Mouse (Mus musculus): ENCODE measurements around the gene Ankrd12. TPM values are rescaled to one million over a fixed set of nuclear protein-coding genes. Genes with fewer than 3 reads are reported as not detected.

Gene Ankrd12
- total RNA-seq (2021), result 100 to 1,000 TPM; 107 to 113 TPM
- long read RNA-seq, experiment 1, partial matches to known transcripts, result 6 of 8 reads
- long read RNA-seq, experiment 1, other reads (novel, unspliced or antisense), result 2 of 8 reads
- long read RNA-seq, experiment 2, full-length matches to known transcripts, result 1 of 3 reads
- long read RNA-seq, experiment 2, partial matches to known transcripts, result 1 of 3 reads
- long read RNA-seq, experiment 2, other reads (novel, unspliced or antisense), result 1 of 3 reads

GRCm38 (mm10) chr17:66076934-66077333, at the start of gene Ankrd12:
TSS of gene Ankrd12 (minus strand) at chr17:66077089.
- intact Hi-C loops (cut with DNase I), result loop anchor here (10.0 kb wide), 1 partner anchor 212 kb away; no protein-coding TSS in a partner anchor
- peak; percentile 96 to 97 for DNase-seq (ENCODE audit: low spot score in 2 of 2)

DNA sequence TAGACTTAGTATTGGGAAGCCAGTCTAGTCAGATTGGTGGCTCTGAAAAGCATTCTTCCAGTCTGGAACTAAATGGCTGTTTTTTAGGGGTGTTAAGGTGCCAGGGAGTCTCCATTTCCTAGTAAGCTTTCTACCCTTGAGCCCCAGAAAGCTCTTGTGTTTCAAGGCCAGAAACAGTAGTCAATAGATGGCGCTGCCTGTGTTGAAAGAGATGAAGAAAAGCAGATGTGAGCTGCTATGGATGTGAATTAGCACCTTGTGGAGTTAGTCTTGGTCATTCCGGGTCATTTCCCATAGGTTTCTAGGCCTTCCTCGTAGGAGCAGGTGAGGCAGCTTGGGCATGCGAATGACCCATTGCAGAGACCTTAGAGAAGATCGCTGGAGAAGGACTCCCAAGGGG, 48.3 kb upstream of the Ankrd12 start:
- DNase-seq (ENCODE audit: low spot score in 2 of 2), result no peak
- intact Hi-C loops (cut with DNase I), result no loop called here

- no peak for DNase-seq (ENCODE audit: low spot score in 2 of 2)
- intact Hi-C loops (cut with DNase I), result no loop called here
These were observed 47.1 kb upstream of the Ankrd12 start for GRCm38 (mm10) chr17:66123816-66124610.

GRCm38 (mm10) chr17:66123066-66123815, 46.4 kb upstream of the Ankrd12 start, which contains the start of gene Ddx11:
TSS of gene Ddx11 (plus strand) at chr17:66123520.
- peak; percentile 89 to 93 for DNase-seq (ENCODE audit: low spot score in 2 of 2)
- intact Hi-C loops (cut with DNase I), result no loop called here

GRCm38 (mm10) chr17:66120701-66121100, 43.8 kb upstream of the Ankrd12 start:
- intact Hi-C loops (cut with DNase I), result no loop called here
- no peak for DNase-seq (ENCODE audit: low spot score in 2 of 2)

GRCm38 (mm10) chr17:66118991-66119390, 42.1 kb upstream of the Ankrd12 start:
- intact Hi-C loops (cut with DNase I), result no loop called here
- DNase-seq (ENCODE audit: low spot score in 2 of 2), result no peak

DNA sequence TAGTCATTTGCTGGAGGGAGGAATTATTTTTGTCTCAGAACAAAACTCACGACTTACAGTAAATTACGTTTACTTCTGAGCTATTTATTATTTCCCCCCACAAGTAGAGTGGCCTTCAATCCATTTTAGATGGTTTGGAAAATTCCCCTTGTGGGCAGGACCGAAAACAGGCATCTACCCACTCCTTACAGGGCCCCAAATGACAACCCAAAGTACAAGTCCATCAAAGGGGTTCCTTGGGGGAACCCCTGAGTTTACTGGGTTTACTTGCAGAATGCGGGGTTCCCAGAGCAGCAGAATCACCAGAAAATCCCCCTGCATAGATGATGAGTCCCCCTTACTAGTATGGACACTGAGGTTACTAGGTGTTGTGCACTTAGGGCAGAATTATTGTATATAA, 35.3 kb upstream of the Ankrd12 start:
- intact Hi-C loops (cut with DNase I), result no loop called here

GRCm38 (mm10) chr17:66111402-66111959, 34.6 kb upstream of the Ankrd12 start, which contains the start of gene Washc1:
TSS of gene Washc1 (plus strand) at chr17:66111545.
- intact Hi-C loops (cut with DNase I), result no loop called here
- DNase-seq (ENCODE audit: low spot score in 2 of 2), result peak; percentile 87 to 90

More for the DNA sequence above, 35.3 kb upstream of the Ankrd12 start:
- no peak for DNase-seq (ENCODE audit: low spot score in 2 of 2)

GRCm38 (mm10) chr17:66110746-66111145, 33.9 kb upstream of the Ankrd12 start:
- intact Hi-C loops (cut with DNase I), result no loop called here

DNA sequence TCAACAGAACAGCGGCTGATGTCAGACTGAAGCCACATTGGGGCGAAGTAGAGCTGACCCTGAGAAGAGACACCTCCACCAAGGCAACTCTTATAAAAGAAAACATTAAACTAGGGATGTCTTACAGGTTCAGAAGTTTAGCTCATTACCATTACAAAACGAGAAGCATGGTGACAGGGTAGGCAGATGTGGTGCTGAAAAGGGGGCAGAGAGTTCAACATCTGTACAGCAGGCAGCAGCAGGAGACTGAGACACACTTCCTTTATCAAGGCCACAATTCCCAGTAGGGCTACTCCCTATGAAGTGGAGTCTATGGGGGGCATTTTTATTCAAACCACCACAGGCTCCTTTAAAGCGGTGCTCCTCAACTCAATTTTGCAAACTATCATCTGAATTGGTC, 31.3 kb upstream of the Ankrd12 start:
- DNase-seq (ENCODE audit: low spot score in 2 of 2), result no peak
- intact Hi-C loops (cut with DNase I), result loop anchor here (5.0 to 10.0 kb wide), 3 partner anchors 153 to 493 kb away; partner anchors contain the start of genes Twsg1 and Vapa

More at GRCm38 (mm10) chr17:66110746-66111145, 33.9 kb upstream of the Ankrd12 start:
- DNase-seq (ENCODE audit: low spot score in 2 of 2), result no peak

DNA sequence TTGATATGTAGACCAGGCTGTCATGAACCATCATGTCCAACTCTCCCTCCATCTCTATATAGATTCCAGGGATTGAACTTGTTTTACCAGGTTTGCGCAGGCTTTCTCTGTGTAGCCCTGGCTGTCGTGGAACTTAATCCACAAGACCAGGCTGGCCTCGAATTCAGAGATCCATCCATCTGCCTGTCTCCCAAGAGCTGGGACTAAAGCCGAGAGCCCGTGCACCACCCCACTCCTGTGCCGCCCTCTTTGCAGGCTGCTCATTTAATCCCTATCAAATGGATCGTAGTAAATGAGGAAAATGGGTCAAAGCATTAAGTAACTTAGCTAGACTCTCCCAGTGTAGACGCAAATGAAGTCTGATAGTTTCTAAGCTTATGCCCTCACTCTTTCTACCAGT, 30.6 kb upstream of the Ankrd12 start:
- intact Hi-C loops (cut with DNase I), result loop anchor here (5.0 to 10.0 kb wide), 3 partner anchors 153 to 493 kb away; partner anchors contain the start of genes Twsg1 and Vapa

DNA sequence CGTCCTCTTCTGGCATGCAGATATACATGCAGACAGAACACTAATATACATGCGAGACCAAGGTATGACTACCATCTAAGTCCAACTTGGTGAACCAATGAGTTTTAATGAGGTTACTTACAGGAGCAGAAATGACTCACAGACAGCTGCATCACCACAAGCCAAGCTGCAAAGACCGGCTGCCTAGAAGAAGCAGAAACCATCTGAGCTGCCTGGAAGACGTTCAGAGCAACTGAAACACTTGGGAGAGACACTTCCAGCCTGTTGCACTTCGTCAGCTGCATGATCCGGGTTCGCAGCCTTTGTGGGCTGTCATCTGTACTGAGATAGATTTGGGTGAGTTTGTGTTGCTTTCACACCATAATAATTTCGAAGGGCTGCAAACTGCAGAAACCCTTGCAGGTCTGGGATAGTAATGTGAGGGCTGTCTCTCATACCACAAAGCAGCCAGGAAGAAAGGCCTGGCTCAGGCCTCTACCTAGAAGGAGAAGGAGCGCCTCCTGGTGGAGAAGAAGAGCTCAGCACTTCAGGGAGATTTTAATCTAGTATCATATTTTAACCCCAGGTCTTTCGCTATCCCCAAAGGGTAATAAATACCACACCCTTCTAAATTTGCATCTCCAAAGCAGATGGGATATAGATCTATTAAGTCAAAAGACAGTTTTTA, 29.8 kb upstream of the Ankrd12 start:
- intact Hi-C loops (cut with DNase I), result loop anchor here (5.0 to 10.0 kb wide), 3 partner anchors 152 to 492 kb away; partner anchors contain the start of genes Twsg1 and Vapa
- DNase-seq (ENCODE audit: low spot score in 2 of 2), result peak; percentile 62 to 63

More for the DNA sequence above, 30.6 kb upstream of the Ankrd12 start:
- no peak for DNase-seq (ENCODE audit: low spot score in 2 of 2)

DNA sequence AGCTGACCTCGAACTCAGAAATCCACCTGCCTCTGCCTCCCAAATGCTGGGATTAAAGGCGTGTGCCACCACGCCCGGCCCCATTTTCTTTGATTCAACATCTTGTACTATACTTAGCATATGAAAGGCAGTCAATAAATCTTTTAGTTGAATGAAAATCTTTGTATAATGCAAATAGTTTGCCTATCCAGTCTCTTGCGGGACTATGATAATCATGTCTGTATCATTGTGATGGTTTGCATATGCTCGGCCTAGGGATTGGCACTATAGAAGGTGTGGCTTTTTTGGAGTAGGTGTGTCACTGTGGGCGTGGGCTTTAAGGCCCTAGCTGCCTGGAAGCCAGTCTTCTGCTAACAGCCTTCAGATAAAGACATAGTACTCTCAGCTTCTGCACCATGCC, 27.2 kb upstream of the Ankrd12 start:
- DNase-seq (ENCODE audit: low spot score in 2 of 2), result no peak
- intact Hi-C loops (cut with DNase I), result loop anchor here (10.0 kb wide), 2 partner anchors 149 to 489 kb away; partner anchors contain the start of genes Twsg1 and Vapa

DNA sequence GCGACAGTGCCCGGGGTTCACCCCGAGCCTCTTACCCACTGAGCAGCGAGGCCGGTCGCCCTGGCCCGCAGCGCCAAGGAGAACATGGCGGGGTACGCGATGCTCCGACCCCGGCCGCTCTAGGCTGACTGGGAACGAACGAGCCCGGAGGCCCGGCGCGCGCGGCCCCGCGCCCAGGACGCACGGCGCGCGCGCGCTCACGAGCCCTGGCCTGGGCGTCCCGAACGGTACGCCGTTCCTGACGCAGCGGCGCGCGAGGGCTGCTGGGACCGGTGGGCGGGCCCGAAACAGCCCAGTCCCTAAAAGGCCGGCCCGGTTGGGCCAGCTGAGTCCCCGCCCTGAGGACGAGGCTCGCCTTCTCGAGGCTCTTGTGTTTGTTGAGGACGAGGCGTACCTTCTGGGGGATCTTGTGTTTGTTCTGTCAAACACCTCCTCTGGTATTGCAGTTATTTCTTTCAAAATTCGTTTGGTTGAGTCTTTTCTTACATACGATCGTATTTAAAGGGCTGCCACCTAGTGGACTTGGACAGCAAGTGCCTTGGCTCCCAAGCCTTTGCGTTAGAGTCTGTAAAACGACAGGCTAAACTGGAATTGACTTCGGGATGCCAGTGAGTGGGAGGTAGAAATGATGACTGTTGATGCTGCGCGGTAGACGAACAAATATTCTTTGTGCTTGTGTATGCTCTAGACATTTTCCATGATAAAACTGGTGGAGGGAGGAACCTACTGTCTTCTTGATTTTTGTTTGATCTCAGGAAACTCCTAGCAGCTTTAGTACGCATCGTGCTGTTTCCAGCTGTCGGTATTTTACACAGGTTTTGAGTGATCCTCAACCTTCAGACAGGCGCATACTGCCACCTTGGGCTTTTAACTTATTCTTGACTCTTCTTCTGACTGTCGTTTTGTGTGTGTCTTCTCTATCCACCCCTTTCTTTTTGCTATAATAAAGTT, 24.8 kb upstream of the Ankrd12 start, which contains the start of gene Ndufv2:
Gene Ndufv2 (minus strand): TSS at position 180 of the 951 bp plus-strand sequence.
- intact Hi-C loops (cut with DNase I), result loop anchor here (10.0 kb wide), 2 partner anchors 147 to 487 kb away; partner anchors contain the start of genes Twsg1 and Vapa
- peak; percentile 91 to 92 for DNase-seq (ENCODE audit: low spot score in 2 of 2)

- no peak for DNase-seq (ENCODE audit: low spot score in 2 of 2)
- intact Hi-C loops (cut with DNase I), result loop anchor here (10.0 kb wide), 2 partner anchors 146 to 486 kb away; partner anchors contain the start of genes Twsg1 and Vapa
These were observed 23.9 kb upstream of the Ankrd12 start for GRCm38 (mm10) chr17:66100566-66101379.

- intact Hi-C loops (cut with DNase I), result no loop called here
- no peak for DNase-seq (ENCODE audit: low spot score in 2 of 2)
These were observed 15.8 kb upstream of the Ankrd12 start for GRCm38 (mm10) chr17:66092664-66093063.
